Mouse (Mus musculus): ENCODE results near the gene Lamtor2.

The Lamtor2 gene

DNA sequence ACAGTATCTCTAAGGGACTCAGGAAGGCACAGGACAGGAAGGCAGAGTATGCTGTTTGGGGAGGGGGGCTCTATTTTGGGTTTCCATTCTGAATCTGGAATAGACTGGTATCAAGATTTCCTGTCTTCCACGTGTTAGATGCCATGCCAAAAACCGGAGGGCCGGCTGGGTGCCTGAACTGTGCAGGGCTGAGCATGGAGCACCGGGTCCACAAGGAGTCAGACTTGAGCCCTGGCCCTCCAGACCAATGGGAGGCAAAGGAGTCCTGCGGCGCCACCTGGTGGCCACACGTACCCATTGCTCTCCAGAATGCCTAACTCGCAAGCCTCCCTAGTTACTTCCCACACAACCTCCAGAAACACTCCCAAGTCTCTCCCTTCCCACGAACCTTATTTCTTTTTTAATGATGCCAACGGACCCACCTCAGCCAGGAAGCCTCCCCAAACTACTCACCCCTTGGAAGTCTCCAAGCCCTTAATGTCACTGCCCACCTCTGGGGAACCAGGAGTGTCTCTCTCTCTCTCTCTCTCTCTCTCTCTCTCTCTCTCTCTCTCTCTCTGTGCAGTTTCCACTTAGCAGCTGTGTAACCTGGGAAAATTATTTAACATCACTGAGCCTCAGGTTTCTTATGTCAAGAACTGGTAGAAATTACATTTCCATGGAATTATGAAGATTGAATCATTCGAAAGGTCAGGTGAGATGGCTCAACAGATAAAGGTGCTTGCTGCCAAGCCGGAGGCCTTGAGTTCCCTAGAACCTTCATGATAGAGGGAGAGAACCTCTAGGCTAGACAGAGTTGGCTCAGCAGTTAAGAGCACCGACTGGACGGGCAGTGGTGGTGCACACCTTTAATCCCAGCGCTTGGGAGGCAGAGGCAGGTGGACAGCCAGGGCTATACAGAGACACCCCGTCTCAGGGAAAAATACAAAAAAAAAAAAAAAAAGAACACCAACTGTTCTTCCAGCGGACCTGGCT, 26.4 kb downstream of the Lamtor2 start:
- DNase-seq (ENCODE audit: low read depth) = no peak

DNA sequence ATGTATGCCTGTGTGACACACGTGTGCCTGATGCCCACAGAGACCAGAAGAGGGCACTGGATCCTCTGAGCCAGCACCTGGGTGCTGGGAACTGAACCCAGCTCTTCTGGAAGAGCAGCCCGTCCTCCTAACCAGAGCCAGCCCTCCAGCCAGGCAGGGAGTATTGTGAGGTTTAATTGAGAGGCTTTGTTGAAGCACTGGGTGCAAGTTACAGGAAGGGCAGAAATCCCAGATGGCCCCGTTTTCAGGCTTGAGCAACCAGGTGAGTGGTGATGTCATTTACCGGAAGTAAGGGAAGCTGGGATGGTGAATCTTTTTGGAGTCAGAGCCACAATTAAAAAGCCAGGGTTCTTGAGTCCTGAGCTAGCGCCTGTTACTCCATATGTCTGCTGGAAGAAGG, 27.9 kb downstream of the Lamtor2 start:
- no peak for DNase-seq (ENCODE audit: low read depth)

DNA sequence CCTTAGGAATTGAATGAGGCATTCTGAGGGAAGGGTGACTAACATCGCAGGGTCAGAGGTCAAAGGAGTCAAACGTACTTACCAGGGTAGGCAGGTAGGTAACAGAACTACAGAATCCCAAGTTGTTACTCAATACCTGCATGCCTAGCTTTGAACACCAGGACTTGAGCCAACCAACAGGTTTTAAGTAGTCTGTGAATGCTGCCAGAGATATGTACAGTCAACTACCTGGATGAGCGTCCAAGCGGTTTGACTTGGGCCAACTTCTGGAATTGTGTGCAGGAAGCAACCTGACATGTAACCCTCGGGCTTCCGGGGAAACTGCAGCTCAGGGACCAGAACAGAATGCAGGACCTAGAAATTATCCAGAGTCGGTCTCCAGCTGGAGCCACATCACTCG, 29.8 kb downstream of the Lamtor2 start:
- no peak for DNase-seq (ENCODE audit: low read depth)

DNA sequence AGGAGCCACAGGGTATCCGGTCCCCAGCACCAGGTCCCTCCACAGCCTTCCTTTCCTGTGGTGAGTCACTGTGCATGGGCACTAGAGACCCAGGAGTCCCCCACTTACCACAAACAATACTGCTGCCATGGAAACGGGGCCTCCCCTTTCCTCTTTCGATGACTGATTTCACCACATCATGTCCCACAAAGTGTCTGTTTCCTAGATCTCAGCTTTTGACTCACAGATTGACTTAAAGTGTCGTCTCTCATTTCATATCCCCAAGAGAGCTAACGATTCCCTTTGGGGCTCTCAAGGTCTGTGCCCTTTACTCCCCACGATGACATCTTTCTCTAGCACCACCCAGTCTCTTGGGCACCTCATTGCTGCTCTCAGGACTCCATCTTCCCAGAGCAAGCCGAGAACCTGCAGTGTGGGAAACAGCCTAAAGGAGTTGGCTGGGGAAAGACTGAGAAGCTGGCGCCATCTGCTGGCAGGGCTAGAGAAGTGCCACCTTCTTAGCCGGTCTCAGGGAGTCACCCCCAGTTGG, 31.0 kb downstream of the Lamtor2 start:
- DNase-seq (ENCODE audit: low read depth) = no peak

DNA sequence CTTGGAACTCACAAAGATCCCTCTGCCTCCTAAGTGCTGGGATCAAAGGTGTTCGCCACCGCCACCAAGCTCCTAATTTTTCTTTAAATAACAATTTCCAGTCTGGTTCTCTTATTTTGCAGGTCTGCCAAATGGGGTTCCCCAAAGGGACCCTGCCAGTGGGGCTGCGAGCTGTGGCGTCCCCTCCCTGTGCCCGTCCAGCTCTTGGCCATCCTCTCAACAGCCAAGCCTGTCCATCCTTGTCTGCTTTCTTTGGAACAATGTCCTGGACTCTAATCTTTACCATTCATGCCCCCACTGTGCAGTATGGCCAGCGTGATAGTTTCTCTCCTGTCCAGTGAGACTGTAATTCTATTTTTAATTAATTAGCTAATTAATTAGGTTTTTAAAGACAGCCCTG, 31.7 kb downstream of the Lamtor2 start:
- DNase-seq (ENCODE audit: low read depth) = no peak

DNA sequence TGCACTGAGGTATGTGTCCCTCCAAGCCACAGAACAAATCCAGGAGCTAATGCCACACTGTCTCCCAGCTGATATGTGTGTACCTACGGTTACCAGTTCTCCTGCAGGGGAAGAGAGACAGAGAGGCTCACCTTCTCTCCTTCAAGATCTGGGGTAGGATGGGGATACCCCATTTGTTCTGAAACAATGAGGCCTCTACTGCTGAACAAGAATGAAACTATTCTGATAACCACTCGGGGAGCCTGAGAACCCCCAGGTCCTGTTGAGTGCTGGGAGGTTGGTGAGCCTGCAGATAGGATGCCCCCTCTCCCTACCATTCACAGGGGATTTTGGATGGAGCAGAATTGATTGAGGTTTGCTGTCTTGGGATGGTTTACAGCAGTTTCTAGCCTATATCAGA, 32.8 kb downstream of the Lamtor2 start:
- no peak for DNase-seq (ENCODE audit: low read depth)

DNA sequence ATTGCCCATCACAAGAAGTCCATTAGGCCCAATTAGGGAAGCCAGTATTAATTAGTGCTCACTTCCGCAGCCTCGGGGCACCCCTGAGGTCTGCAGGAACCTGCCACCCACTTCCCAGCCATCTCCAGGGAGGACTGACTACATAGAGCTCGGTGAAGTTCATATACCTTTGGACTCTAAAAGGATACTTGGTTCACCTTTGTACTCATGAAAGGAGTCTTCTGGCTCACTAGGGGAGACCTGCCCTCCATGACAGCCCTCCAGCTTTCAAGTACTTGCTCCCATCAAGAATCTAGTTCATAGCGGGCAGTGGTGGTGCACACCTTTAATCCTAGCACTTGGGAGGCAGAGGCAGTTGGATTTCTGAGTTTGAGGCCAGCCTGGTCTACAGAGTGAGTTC, 34.5 kb downstream of the Lamtor2 start:
- no peak for DNase-seq (ENCODE audit: low read depth)

DNA sequence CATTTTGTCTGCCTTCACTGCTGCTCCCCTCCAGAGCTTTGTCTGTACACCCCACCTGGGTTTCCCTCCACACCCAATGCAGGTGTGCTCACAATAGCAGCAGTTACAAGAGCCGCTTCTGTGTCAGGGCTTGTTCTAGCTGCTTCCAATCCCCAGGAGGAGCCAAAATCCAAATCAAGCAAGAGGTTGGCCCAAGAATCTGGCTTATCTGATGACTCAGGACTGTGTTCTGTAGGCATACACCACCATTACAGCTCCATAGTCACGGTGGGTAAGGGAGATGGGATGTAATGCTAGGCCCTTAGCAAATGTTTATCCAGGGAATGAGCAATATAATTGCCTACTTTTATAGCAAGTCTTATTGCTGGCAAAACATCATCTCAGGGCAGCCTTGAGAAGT, 36.5 kb downstream of the Lamtor2 start:
- no peak for DNase-seq (ENCODE audit: low read depth)

DNA sequence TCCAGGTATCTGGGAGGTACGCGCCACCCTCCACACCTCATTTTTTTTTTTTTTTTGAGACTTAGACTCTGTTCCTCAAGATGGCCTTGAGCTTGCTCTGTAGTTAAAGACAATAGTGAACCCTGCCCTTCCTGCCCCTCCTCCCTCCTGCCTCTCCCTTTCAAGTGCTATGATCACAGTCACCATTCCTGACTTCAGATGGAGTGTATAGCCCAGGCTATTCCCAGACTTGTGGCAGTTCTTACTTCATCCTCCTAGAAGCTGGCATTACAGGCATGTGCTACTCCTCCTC, 37.8 kb downstream of the Lamtor2 start:
- no peak for DNase-seq (ENCODE audit: low read depth)

DNA sequence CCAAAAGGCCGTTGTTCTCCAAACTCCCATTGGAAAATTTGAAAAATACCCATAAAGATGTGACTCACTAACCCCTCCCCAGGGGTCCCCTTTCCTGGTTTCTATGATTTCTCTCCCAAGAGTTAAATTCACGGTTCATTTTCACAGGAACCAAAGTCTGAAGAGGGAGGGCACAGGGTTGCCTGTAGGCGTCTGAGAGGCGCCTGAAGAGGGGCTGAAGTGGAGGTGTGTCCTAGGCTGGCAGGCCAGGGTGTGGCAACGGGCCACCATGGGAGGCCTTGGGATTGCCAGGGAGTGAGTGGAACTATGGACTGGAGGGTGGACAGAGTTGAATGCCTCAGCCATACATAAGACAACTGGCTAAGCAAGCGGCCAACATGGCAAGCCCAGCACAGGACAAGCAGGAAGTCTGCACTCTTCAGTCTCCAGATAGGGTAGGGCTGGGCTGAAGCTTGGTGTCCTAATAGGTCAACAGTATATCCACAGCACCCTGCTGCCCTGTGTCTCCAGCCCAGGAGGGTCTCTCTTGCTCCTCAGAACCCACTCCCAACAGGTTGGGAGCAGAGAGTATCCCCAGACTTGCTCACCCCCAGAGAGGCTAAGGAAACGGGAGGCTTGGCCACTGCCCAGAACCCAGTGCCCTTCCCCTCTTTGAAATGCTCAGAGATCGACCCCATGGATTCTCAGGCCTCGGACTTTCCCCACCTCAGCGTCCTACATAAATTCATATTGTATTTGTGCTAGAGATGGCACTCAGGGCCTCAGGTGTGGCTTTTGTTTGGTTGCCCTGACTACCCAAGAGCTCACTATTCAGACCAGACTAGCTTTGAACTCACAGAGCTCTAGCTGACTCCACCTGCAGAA, 38.4 kb downstream of the Lamtor2 start:
- no peak for DNase-seq (ENCODE audit: low read depth)

DNA sequence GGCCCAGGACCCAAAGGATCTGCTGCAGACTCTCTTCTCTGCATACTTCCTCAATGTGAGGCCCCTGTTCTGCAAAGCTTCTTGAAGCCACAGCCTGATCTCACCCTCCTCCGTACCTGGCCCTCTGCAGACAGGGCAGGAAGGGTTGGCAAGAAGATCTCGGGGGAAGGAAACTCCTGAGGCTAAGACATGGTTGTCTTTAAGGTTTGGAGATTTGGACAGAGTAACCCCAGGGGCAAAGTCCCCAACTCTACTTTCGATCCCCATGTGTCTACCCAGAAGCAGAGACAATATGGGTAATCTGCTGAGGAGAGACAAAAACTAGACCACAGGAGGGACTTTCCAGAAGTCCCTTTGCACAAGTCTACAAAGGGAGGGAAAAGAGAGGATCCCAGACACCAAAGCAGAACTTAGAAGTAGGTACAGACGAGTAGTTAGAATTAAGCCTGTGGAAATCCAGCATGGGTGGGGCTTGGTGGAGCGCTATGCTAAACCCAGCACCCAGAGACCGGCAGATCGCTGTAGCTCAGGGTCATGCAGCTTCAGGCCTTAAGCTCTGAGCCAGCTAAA, 39.2 kb downstream of the Lamtor2 start:
- no peak for DNase-seq (ENCODE audit: low read depth)

DNA sequence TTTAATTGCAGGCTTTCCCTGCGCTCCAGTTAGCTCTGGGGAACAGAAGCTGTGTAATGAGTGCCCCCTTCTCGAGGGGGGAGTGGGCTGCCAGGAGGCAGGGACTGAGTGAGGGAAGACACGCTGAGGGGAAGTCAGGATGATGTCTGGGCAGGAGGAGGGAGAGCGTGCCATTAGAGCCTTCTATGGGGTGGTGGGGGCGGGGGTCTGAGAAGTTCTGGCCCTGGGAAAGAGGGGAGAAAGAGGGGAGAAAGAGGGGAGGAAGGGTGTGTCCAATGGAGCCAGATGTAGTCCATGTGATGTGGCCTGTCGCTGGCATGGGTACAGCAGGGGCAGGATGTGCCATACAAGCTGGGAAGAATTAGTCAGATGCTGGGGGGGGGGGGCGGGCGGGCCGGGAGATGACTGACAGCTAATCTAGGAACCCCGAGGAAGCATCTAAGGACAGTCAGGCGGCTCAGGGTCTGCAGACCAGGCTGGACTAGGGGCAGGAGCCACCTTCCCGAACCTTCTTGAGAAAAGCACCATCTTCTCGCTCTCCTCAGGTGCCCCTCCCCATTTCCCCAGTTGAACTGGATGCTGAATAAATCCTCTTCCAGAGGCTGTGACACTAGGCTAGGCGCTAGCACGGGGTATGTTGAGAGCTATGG, 39.9 kb downstream of the Lamtor2 start:
- no peak for DNase-seq (ENCODE audit: low read depth)

DNA sequence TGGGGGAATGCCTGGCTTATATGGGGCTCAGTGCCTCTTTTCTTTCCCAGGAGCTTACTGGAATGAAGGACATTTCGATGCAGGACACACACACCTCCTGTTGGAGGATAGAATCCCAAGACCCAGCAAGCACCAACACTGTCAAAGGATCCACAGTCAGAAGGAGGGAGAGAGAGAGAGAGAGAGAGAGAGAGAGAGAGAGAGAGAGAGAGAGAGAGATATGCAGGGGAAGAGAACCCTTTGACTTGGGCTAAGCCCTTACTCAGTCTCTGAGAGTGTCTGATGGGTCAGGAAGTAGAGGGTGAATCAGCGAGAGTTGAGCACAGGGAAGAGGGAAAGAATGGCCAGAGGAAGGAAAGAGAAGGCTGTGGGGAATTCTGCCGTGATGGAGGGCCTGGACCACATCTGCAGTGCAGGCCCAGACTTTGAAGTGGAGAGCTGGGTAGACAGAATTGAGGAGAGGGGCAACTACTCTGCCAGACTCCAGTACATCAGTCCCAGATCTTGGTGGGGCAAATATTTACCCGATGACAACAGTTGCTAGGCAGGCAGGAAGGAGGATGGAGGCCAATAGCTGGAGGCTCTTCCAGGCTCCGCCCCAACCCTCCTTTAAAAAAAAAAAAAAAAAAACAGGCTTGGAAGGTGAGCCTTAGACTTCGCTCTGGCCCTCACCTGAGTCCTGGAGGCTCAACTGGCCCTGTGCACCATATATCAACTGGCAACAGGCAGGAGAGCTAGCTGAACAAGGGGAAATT, 40.6 kb downstream of the Lamtor2 start:
- no peak for DNase-seq (ENCODE audit: low read depth)

DNA sequence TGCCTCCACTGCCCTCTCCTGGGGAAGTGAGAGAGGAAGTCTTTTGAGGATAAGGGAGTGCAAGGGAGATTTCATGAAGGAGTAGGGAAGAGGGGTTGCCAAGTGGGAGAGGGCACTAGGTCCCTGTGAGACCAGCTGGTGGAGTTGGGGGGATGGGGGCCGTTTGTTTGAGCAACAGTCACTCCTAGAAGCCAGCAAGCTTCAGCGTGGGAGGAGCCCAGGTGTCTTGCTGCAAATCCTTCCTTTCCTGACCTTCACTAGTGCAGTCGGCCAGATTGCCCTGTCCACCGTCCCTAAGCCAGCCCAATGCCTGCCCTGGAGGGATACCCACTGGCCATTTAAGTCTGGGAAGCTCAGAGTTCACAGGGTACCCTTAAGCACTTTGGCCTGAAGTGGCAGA, 41.3 kb downstream of the Lamtor2 start:
- no peak for DNase-seq (ENCODE audit: low read depth)

DNA sequence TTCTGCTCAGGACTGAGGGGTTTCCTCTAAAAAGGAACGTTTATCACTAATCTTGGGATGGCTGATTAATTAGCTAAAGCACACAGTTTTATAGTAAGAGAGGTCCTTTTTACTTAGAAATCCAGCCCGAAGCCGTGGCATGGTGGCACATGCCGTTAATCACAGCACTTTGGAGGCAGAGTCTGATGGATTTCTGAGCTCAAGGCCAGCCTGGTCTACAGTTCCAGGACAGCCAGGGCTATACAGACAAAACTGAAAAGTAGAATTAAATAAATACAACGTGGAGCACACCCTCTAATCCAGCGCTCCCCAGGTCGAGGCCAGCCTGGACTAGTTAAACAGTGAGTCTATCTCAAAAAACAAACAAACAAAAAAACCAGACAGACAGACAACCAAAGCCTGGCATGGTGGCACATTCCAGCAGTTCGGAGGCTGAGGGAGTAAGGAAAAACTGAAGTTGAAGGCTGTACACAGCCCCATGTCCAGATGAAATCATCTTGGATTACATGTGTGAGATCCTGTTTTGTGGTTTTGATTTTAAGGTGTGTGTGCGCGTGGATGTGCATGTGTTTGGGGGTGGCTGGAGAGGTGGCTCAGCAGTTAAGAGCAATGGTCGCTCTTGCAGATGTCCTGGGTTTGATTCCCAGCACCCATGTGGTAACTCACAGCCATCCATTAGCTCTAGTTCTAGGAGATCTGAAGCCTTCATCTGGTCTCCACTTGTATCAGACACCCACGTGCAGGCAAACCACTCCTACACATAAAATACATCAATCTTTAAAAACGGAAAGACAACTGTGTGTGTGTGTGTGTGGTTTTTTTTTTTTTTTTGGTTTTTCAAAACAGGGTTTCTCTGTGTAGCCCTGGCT, 42.2 kb downstream of the Lamtor2 start:
- no peak for DNase-seq (ENCODE audit: low read depth)

DNA sequence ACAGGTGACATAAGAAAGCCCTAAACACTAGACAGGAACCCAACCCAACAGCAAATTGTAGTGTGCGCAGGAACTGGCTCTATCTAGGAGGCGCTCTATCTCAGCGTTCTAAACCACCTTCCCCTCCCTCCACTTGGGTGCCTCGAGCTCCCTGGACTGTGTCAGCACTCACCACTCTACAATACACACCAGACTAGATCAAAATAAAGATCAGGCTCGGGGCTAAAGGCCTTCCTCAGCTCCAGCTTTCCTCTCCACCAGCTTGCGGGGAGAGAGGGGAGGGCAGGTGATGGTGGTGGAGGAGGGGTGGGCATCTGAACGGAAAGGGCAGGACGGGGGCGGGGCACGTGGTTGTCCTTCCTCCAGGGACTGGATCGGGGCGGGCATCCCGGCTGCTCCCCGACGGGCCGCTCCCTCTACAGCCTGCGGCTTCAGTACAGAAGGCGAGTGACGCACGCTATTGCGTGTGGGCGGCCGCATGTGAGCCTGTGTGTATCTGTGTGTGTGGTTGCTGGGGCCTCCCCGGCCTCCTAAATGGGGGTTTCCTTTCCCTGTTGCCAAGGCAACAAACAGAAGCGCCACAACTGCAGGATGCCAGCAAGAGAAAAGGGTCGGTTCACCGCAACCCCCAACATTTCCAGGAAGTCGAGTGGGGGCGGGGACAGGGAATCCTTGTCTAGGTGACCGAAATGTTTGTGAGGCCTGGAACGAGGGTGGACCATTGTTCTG, 43.0 kb downstream of the Lamtor2 start, which contains the start of gene Lmna:
TSS of gene Lmna (minus strand) at position 265 of the 729 bp plus-strand sequence.
- DNase-seq (ENCODE audit: low read depth) = peak; percentile 93

DNA sequence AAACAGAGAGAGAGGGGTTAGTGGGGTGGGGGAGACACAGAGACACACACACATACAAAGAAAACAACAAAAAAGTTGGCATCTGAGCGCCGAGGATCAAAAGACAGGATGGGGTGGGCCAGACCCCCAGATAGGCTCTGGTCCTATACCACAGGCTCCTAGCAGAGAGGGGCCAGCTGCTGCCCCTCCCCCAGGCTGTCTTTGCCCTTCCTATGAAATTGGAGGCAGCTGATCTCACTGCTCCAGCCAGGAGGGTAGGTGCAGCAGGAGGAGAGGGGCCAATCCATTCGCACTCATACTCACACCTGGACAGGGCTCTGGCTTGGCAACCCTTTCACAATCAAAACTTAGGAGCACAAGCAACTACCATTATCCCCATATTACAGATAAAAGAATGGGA, 43.6 kb downstream of the Lamtor2 start:
- no peak for DNase-seq (ENCODE audit: low read depth)

DNA sequence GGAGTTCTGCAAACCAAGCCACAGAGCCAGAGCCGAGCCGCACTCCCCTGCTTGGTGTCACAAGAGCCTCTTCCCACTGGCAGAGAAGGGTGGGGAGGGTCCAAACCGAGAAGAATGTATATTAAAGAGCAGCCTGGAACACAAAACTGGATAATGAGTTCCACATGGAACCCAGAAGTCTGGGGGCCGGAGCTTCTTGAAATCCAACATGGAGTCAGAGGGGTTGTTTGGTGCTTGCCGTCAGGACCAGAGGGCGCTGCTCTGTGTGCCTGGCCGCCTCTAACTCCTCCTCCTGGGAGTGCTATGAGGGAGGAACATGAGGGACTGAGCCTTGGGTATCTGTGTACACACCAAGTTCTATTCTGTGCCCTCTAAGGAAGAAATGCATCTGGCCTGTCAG, 47.1 kb downstream of the Lamtor2 start:
- DNase-seq (ENCODE audit: low read depth) = no peak

DNA sequence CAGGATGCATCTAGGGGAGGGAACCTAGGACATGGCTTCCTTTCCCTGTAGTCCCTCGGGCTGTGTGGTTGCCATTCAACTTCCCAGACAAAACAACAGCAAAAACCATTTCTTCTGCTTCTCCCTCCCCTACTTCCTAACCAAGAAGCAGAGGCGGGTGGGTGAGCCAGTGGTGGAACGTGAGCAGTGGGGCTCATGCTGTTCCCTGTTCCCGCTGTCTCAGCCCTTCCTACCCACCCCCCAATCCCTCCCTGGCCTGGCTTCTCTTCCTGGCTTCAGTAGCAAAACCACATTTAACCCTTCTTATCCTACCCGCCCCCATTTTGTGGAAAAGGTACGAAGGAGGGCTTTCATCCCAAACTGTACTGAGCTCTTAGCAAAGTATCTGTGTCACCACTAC, 47.8 kb downstream of the Lamtor2 start:
- no peak for DNase-seq (ENCODE audit: low read depth)

All from fibroblast of lung, adult 2 months (primary cell).